23 mouse cellular contexts compared by ENCODE assay signal in genomic region chr5:21513363-21513762, GRCm38 (mm10). TPM values are rescaled to one million over a fixed set of nuclear protein-coding genes. Genes with fewer than 3 reads are reported as not detected.
A peak's percentile ranks its signal among the peaks of the same experiment; 100 is the strongest.
DNase-seq lines count a peak whose midpoint lies in the region; ATAC-seq and TF ChIP-seq lines count a peak whose summit lies in the region.
"Had no signal": no experiment of that assay in that cellular context is flagged by ENCODE, and none has a peak within 500 bp of the region (broad histone marks: within the 10 kb centered on the region; RNA-seq: fewer than 3 reads in every experiment).

No protein-coding gene starts in this region.

- H3K27ac ChIP-seq in heart, embryonic 11.5 days (ENCODE audit: low read depth, low read length) = peak overlapping the region; percentile 57; the same call in 1 of the 2 replicates
- H3K27ac ChIP-seq in heart, adult 2 months = no peak overlapping the region
- peak overlapping the region; percentile 38 for H3K27ac ChIP-seq in kidney, embryonic 15.5 days
- H3K27ac ChIP-seq in midbrain, embryonic 10.5 days (replicated peaks) = peak overlapping the region; percentile 42; the same call in 1 of the 2 replicates
- no peak overlapping the region for H3K27ac ChIP-seq in midbrain, embryonic 14.5 days (replicated peaks; ENCODE audit: low read depth, low read length)
- no peak overlapping the region for H3K27ac ChIP-seq in stomach, postnatal 0 days (replicated peaks)
- H3K27ac ChIP-seq: heart, embryonic 15.5 days; hindbrain, embryonic 15.5 days; liver, embryonic 15.5 days; macrophage; midbrain, embryonic 13.5 days had no signal

- H3K4me1 ChIP-seq in heart, embryonic 11.5 days (ENCODE audit: control insufficient read depth, insufficient read depth, low read length) = peaks cover 13% of the 10 kb centered on the region
- no peaks in the 10 kb centered on the region for H3K4me1 ChIP-seq in heart, adult 2 months (ENCODE audit: control insufficient read depth, insufficient read depth, low read length)
- H3K4me1 ChIP-seq in kidney, embryonic 15.5 days = peaks cover 11% of the 10 kb centered on the region; the same call in 1 of the 2 replicates
- peaks cover 10% of the 10 kb centered on the region for H3K4me1 ChIP-seq in midbrain, embryonic 10.5 days
- H3K4me1 ChIP-seq in midbrain, embryonic 14.5 days (ENCODE audit: control insufficient read depth, insufficient read depth, low read length) = no peaks in the 10 kb centered on the region
- no peaks in the 10 kb centered on the region for H3K4me1 ChIP-seq in stomach, postnatal 0 days (replicated peaks; ENCODE audit: control insufficient read depth, insufficient read depth)
- H3K4me1 ChIP-seq: hindbrain, embryonic 15.5 days; liver, embryonic 15.5 days; midbrain, embryonic 13.5 days had no signal

- TF ChIP-seq EP300 in heart, adult 2 months (IDR thresholded peaks at IDR 0.05; ENCODE audit: insufficient read depth, low read depth, low read length) = no peak
- TF ChIP-seq EP300 in stomach, postnatal 0 days (optimal IDR thresholded peaks at IDR 0.05) = no peak

- WGBS in heart, embryonic 11.5 days (ENCODE audit: insufficient replicate concordance) = 39% methylated on average over 10 of the region's 10 CpGs
- 34% methylated on average over 10 of the region's 10 CpGs for WGBS in heart, adult 2 months
- WGBS in kidney, embryonic 15.5 days = 52% methylated on average over 10 of the region's 10 CpGs
- 68% methylated on average over 10 of the region's 10 CpGs for WGBS in midbrain, embryonic 10.5 days
- 40% methylated on average over 10 of the region's 10 CpGs for WGBS in midbrain, embryonic 14.5 days
- 48% methylated on average over 10 of the region's 10 CpGs for WGBS in stomach, postnatal 0 days

- intact Hi-C loops in heart, adult 2 months (cut with DNase I) = no loop called here

- H3K4me2 ChIP-seq in heart, embryonic 11.5 days = no peak overlapping the region
- no peak overlapping the region for H3K4me2 ChIP-seq in kidney, embryonic 15.5 days
- no peak overlapping the region for H3K4me2 ChIP-seq in midbrain, embryonic 14.5 days (ENCODE audit: low read length)
- no peak overlapping the region for H3K4me2 ChIP-seq in stomach, postnatal 0 days (replicated peaks; ENCODE audit: low read depth)
- H3K4me2 ChIP-seq: heart, embryonic 15.5 days; hindbrain, embryonic 15.5 days; limb, embryonic 13.5 days; liver, embryonic 15.5 days; midbrain, embryonic 13.5 days had no signal

- H3K36me3 ChIP-seq in heart, embryonic 11.5 days (ENCODE audit: control insufficient read depth, insufficient read depth, low read length) = no peaks in the 10 kb centered on the region
- H3K36me3 ChIP-seq in heart, adult 2 months (ENCODE audit: control insufficient read depth, insufficient read depth, low read length) = no peaks in the 10 kb centered on the region
- H3K36me3 ChIP-seq in kidney, embryonic 15.5 days = no peaks in the 10 kb centered on the region
- H3K36me3 ChIP-seq in midbrain, embryonic 10.5 days = no peaks in the 10 kb centered on the region
- no peaks in the 10 kb centered on the region for H3K36me3 ChIP-seq in midbrain, embryonic 14.5 days (ENCODE audit: control insufficient read depth, insufficient read depth, low read length)
- H3K36me3 ChIP-seq in stomach, postnatal 0 days (ENCODE audit: control insufficient read depth, insufficient read depth, low read length) = no peaks in the 10 kb centered on the region
- H3K36me3 ChIP-seq: heart, embryonic 15.5 days; hindbrain, embryonic 15.5 days; limb, embryonic 13.5 days; liver, embryonic 15.5 days; midbrain, embryonic 13.5 days had no signal

- H3K9ac ChIP-seq in heart, embryonic 11.5 days (ENCODE audit: low read depth, low read length) = no peak overlapping the region
- no peak overlapping the region for H3K9ac ChIP-seq in heart, adult 2 months (ENCODE audit: low read depth, low read length)
- H3K9ac ChIP-seq in kidney, embryonic 15.5 days = no peak overlapping the region
- no peak overlapping the region for H3K9ac ChIP-seq in midbrain, embryonic 14.5 days (replicated peaks; ENCODE audit: low read length)
- no peak overlapping the region for H3K9ac ChIP-seq in stomach, postnatal 0 days (ENCODE audit: low read length)
- H3K9ac ChIP-seq: heart, embryonic 15.5 days; hindbrain, embryonic 15.5 days; limb, embryonic 13.5 days; liver, embryonic 15.5 days; midbrain, embryonic 13.5 days had no signal

- TF ChIP-seq CTCF in heart, adult 2 months (IDR thresholded peaks at IDR 0.05) = no peak
- no peak for TF ChIP-seq CTCF in stomach, postnatal 0 days (IDR thresholded peaks at IDR 0.05; ENCODE audit: low read depth)

- ATAC-seq in heart, embryonic 11.5 days (replicated peaks; ENCODE audit: insufficient number of reproducible peaks, low FRiP score, low TSS enrichment) = no peak
- no peak for ATAC-seq in kidney, embryonic 15.5 days (replicated peaks; ENCODE audit: low FRiP score)
- ATAC-seq in midbrain, embryonic 14.5 days (ENCODE audit: low FRiP score, low TSS enrichment) = no peak
- ATAC-seq in stomach, postnatal 0 days (ENCODE audit: low FRiP score, low TSS enrichment) = 0 out of 2 replicates have a peak, but pooled peaks have one; percentile 26
- ATAC-seq: forebrain, embryonic 14.5 days; midbrain, embryonic 13.5 days had no signal

- no peak overlapping the region for H3K4me3 ChIP-seq in heart, embryonic 11.5 days (ENCODE audit: low read depth, low read length)
- no peak overlapping the region for H3K4me3 ChIP-seq in heart, adult 2 months
- no peak overlapping the region for H3K4me3 ChIP-seq in kidney, embryonic 15.5 days (replicated peaks)
- no peak overlapping the region for H3K4me3 ChIP-seq in midbrain, embryonic 10.5 days
- H3K4me3 ChIP-seq in midbrain, embryonic 14.5 days (replicated peaks; ENCODE audit: low read depth, low read length) = no peak overlapping the region
- H3K4me3 ChIP-seq in stomach, postnatal 0 days (ENCODE audit: low read depth, low read length) = no peak overlapping the region
- H3K4me3 ChIP-seq: erythroblast, embryonic 14.5 days; heart, embryonic 15.5 days; hindbrain, embryonic 15.5 days; limb, embryonic 13.5 days; liver, embryonic 15.5 days; midbrain, embryonic 13.5 days had no signal

- no peaks in the 10 kb centered on the region for H3K9me3 ChIP-seq in heart, embryonic 11.5 days (replicated peaks; ENCODE audit: control insufficient read depth, low read length)
- no peaks in the 10 kb centered on the region for H3K9me3 ChIP-seq in kidney, embryonic 15.5 days (replicated peaks)
- no peaks in the 10 kb centered on the region for H3K9me3 ChIP-seq in midbrain, embryonic 10.5 days (replicated peaks)
- no peaks in the 10 kb centered on the region for H3K9me3 ChIP-seq in midbrain, embryonic 14.5 days (ENCODE audit: control insufficient read depth, low read length)
- no peaks in the 10 kb centered on the region for H3K9me3 ChIP-seq in stomach, postnatal 0 days (ENCODE audit: control insufficient read depth, low read length)
- H3K9me3 ChIP-seq: heart, embryonic 15.5 days; hindbrain, embryonic 15.5 days; limb, embryonic 13.5 days; liver, embryonic 15.5 days; midbrain, embryonic 13.5 days had no signal

- H3K79me2 ChIP-seq in heart, adult 2 months (replicated peaks; ENCODE audit: control insufficient read depth, insufficient read depth, low read length) = no peaks in the 10 kb centered on the region

- no peak for DNase-seq in heart, adult 2 months
- no peak for DNase-seq in kidney, postnatal 14 days
- no peak for DNase-seq in midbrain, embryonic 10.5 days (ENCODE audit: low spot score)
- no peak for DNase-seq in midbrain, embryonic 14.5 days
- no peak for DNase-seq in stomach, postnatal 0 days (ENCODE audit: low spot score)
- DNase-seq in natural killer cell, adult 2 months (ENCODE audit: low spot score in 2 of 2) = no peak
- DNase-seq: adrenal gland, adult 8-10 months; B cell, adult 2 months; cerebellum, adult 11 months; cerebellum, postnatal 14 days; embryo, embryonic 11 days; kidney, postnatal 25 days; thymus, postnatal 14 days had no signal

- TF ChIP-seq POLR2A in heart, adult 2 months (IDR thresholded peaks at IDR 0.05; ENCODE audit: insufficient read depth, low read depth, low read length) = no peak

- no peaks in the 10 kb centered on the region for H3K27me3 ChIP-seq in heart, embryonic 11.5 days (ENCODE audit: control insufficient read depth, insufficient read depth, low read length)
- no peaks in the 10 kb centered on the region for H3K27me3 ChIP-seq in heart, adult 2 months (ENCODE audit: control insufficient read depth, insufficient read depth, low read length)
- no peaks in the 10 kb centered on the region for H3K27me3 ChIP-seq in kidney, embryonic 15.5 days
- no peaks in the 10 kb centered on the region; the same call in 1 of the 2 replicates for H3K27me3 ChIP-seq in midbrain, embryonic 10.5 days (ENCODE audit: low read depth, poor library complexity, severe bottlenecking)
- H3K27me3 ChIP-seq in midbrain, embryonic 14.5 days (ENCODE audit: control insufficient read depth, insufficient read depth, low read length) = no peaks in the 10 kb centered on the region
- no peaks in the 10 kb centered on the region for H3K27me3 ChIP-seq in stomach, postnatal 0 days (ENCODE audit: control insufficient read depth, insufficient read depth, low read length)
- H3K27me3 ChIP-seq: heart, embryonic 15.5 days; hindbrain, embryonic 15.5 days; limb, embryonic 13.5 days; liver, embryonic 15.5 days; midbrain, embryonic 13.5 days had no signal

RNA-seq across cellular contexts. Expression of gene Lrrc17, which starts 30.0 kb away (rescaled TPM):
- 5.0 and 5.1 TPM in 2 replicates for polyA plus RNA-seq in heart, embryonic 11.5 days (2014; fragmentation: Nextera tagmentation; extraction: Ambion mirVana)
- 1 to 10 TPM; 2.0 to 3.1 TPM for total RNA-seq in heart, adult 2 months (2021)
- 2.7 and 4.7 TPM in 2 replicates for polyA plus RNA-seq in heart, adult 2 months (2012; rRNA removed)
- polyA plus RNA-seq in kidney, embryonic 15.5 days (2015; fragmentation: Nextera tagmentation; extraction: Ambion mirVana) = 42.4 and 47.4 TPM in 2 replicates
- polyA plus RNA-seq in midbrain, embryonic 10.5 days (2016; fragmentation: Nextera tagmentation; extraction: Ambion mirVana) = 5.6 and 10.6 TPM in 2 replicates
- polyA plus RNA-seq in midbrain, embryonic 14.5 days (2014; fragmentation: Nextera tagmentation; extraction: Ambion mirVana) = 0.59 and 9.9 TPM in 2 replicates
- polyA plus RNA-seq in stomach, postnatal 0 days (2015; fragmentation: Nextera tagmentation; extraction: Ambion mirVana) = 18.5 and 20.2 TPM in 2 replicates
- polyA plus RNA-seq: erythroblast, embryonic 14.5 days; macrophage had no signal

Comparison
In these comparisons a context has a peak if more than half of its experiments do, and no peak if none do; other contexts are left out.
1. H3K27ac ChIP-seq: peak in heart, embryonic 11.5 days (single experiment), kidney, embryonic 15.5 days (single experiment) and midbrain, embryonic 10.5 days (single experiment); none in heart, adult 2 months (single experiment), midbrain, embryonic 14.5 days (single experiment) and stomach, postnatal 0 days (single experiment).